Mouse (Mus musculus): Measurements from ENCODE around the gene Zfp398.
"Not testable (repeated sequence)": the region's sequence is repeated elsewhere in the genome, so short reads cannot be mapped to it uniquely, and the experiment has no call there.

Zfp398 gene

GRCm38 (mm10) chr6:47827462-47827861 lies 8.0 kb upstream of the Zfp398 start:
- no peak for DNase-seq (ENCODE audit: low spot score)

- DNase-seq (ENCODE audit: low spot score) = no peak
Measured at GRCm38 (mm10) chr6:47828950-47829349, 6.5 kb upstream of the Zfp398 start.

- peak; percentile 83 for DNase-seq (ENCODE audit: low spot score)
Measured at GRCm38 (mm10) chr6:47830104-47831078, 5.1 kb upstream of the Zfp398 start, which contains the start of gene Zfp786. TSS of gene Zfp786 (minus strand) at chr6:47830867.

GRCm38 (mm10) chr6:47832220-47832619 lies 3.2 kb upstream of the Zfp398 start:
- no peak for DNase-seq (ENCODE audit: low spot score)

GRCm38 (mm10) chr6:47835984-47836521 lies 592 bp downstream of the Zfp398 start:
- peak; percentile 33 for DNase-seq (ENCODE audit: low spot score)

GRCm38 (mm10) chr6:47837630-47838029 lies 2.2 kb downstream of the Zfp398 start:
- no peak for DNase-seq (ENCODE audit: low spot score)

- DNase-seq (ENCODE audit: low spot score) = no peak
Measured at GRCm38 (mm10) chr6:47841077-47841476, 5.6 kb downstream of the Zfp398 start.

- no peak for DNase-seq (ENCODE audit: low spot score)
Measured at GRCm38 (mm10) chr6:47841831-47842230, 6.4 kb downstream of the Zfp398 start.

- no peak for DNase-seq (ENCODE audit: low spot score)
Measured at GRCm38 (mm10) chr6:47842337-47842736, 6.9 kb downstream of the Zfp398 start.

- DNase-seq (ENCODE audit: low spot score) = no peak
Measured at GRCm38 (mm10) chr6:47845779-47846178, 10.3 kb downstream of the Zfp398 start.

GRCm38 (mm10) chr6:47857241-47857640 lies 21.8 kb downstream of the Zfp398 start:
- DNase-seq (ENCODE audit: low spot score) = no peak

- DNase-seq (ENCODE audit: low spot score) = not testable (repeated sequence)
Measured at GRCm38 (mm10) chr6:47857729-47858128, 22.3 kb downstream of the Zfp398 start.

GRCm38 (mm10) chr6:47872266-47872665 lies 36.8 kb downstream of the Zfp398 start:
- no peak for DNase-seq (ENCODE audit: low spot score)

- no peak for DNase-seq (ENCODE audit: low spot score)
Measured at GRCm38 (mm10) chr6:47877058-47877457, 41.6 kb downstream of the Zfp398 start, which contains the start of gene Zfp282. TSS of gene Zfp282 (plus strand) at chr6:47877204.

- peak; percentile 86 for DNase-seq (ENCODE audit: low spot score)
Measured at GRCm38 (mm10) chr6:47877461-47878132, 42.1 kb downstream of the Zfp398 start.

GRCm38 (mm10) chr6:47878133-47878514 lies 42.7 kb downstream of the Zfp398 start:
- no peak for DNase-seq (ENCODE audit: low spot score)

- no peak for DNase-seq (ENCODE audit: low spot score)
Measured at GRCm38 (mm10) chr6:47878593-47878992, 43.1 kb downstream of the Zfp398 start.

- no peak for DNase-seq (ENCODE audit: low spot score)
Measured at GRCm38 (mm10) chr6:47879049-47879716, 43.7 kb downstream of the Zfp398 start.

GRCm38 (mm10) chr6:47880166-47880565 lies 44.7 kb downstream of the Zfp398 start:
- no peak for DNase-seq (ENCODE audit: low spot score)

- DNase-seq (ENCODE audit: low spot score) = no peak
Measured at GRCm38 (mm10) chr6:47888812-47889383, 53.4 kb downstream of the Zfp398 start.

GRCm38 (mm10) chr6:47899416-47899815 lies 64.0 kb downstream of the Zfp398 start:
- no peak for DNase-seq (ENCODE audit: low spot score)

GRCm38 (mm10) chr6:47903587-47903986 lies 68.1 kb downstream of the Zfp398 start:
- DNase-seq (ENCODE audit: low spot score) = no peak
